Mouse (Mus musculus) heart, adult 11 months (tissue): ENCODE results near the gene Rhox4a2.
"Not testable (repeated sequence)": the region's sequence is repeated elsewhere in the genome, so short reads cannot be mapped to it uniquely, and the experiment has no call there.

Experiments
- DNase-seq: peaks from one replicate; pipeline ENCODE4 v3.0.0; 2022

Gene Rhox4a2

DNA sequence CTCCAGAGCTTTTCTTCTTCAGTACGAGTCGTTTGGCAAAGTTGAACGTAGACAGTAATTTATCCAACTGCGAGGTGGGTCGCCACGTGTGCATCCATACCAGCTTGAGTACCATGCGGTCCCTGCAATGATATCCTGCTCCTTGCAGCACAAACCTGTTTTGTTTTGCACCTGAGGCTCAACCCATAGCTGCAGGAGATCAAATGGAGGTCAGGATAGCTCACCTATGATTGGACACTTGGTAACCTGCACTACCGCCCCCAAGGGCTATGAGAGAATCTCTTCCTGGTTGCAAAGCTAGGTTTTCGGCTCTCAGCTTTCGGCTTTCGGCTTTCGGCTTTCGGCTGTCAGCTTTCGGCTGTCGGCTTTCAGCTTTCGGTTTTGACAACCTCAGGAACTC, at the start of gene Rhox4a2:
Gene Rhox4a2 (plus strand): TSS at position 301 of the 400 bp plus-strand sequence.
- not testable (repeated sequence) for DNase-seq

DNA sequence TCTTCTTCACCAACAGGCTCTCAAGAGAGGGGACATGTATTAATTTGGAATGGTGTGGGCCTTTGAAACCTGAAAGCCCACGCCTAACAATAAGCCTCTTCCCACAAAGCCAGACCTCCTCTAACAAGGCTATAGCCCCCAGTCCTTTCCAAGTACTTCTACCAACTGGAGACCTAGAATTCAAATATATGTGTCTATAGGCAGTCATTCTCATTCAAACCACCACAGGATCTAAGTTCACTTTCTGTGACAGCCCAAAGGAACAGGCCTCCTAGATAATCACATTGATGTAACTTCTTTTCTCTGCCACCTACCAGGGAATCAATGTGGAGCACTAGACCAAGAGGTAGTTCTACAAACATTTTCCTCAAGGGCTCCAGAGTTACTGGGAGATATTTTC, 10.9 kb upstream of the Rhox4a2 start, which contains the start of gene Rhox3a2:
Gene Rhox3a2 (plus strand): TSS at position 301 of the 400 bp plus-strand sequence.
- not testable (repeated sequence) for DNase-seq

DNA sequence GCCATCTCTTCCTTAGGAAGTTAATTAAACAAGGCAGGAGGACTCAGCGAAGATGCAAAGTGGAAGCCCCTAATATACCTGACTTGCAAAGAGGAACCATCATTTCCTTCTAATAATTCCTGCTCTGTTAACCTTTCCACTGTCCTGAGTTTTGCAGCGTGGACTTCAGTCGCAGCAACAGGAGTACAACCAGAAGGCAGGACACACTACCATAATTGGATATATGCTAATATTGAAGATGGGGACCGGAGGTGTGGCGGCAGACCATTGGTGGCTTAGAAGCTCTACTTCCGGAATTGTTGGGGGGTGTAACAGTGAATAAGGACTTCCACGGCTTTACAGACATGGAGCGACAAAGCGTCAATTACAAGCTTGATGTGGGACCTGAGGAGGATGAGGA, 21.1 kb downstream of the Rhox4a2 start, which contains the start of gene Rhox2b:
Gene Rhox2b (plus strand): TSS at position 301 of the 400 bp plus-strand sequence.
- DNase-seq, result not testable (repeated sequence)

DNA sequence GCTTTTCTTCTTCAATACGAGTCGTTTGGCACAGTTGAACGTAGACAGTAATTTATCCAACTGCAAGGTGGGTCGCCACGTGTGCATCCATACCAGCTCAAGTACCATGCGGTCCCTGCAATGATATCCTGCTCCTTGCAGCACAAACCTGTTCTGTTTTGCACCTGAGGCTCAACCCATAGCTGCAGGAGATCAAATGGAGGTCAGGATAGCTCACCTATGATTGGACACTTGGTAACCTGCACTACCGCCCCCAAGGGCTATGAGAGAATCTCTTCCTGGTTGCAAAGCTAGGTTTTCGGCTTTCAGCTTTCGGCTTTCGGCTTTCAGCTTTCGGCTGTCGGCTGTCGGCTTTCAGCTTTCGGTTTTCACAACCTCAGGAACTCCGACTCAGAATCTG, 41.5 kb downstream of the Rhox4a2 start, which contains the start of gene Rhox4b:
Gene Rhox4b (plus strand): TSS at position 301 of the 400 bp plus-strand sequence.
- DNase-seq, result not testable (repeated sequence)
